Mouse (Mus musculus): ENCODE results near the gene Lpin1.

DNA sequence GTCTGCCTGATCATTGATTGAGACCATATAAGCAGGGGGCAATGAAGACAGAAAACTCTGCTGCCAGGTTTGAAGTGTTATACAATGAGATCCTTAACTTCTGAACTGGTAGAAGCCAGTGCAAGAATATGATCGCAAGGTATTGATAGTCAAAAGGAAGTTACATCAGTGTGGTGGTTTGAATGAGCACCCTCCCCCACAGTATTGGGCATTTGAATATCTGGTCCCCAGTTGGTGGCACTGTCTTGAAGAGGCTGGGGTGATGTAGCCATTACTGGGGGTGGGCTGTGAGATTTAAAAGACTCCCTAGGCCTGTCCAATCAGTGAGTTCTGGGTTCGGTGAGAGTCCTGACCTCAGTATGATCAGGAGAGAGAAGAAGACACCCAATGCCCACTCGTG is 27.5 kb downstream of the Lpin1 start:
- TF ChIP-seq CTCF (IDR thresholded peaks at IDR 0.05; ENCODE audit: low read depth) (no peak), EP300 (IDR thresholded peaks at IDR 0.05; ENCODE audit: low read depth) (no peak)

Data from liver, postnatal 0 days (tissue).